Mouse (Mus musculus) limb, embryonic 15.5 days (tissue): ENCODE data around the gene Ahctf1. TPM values are rescaled to one million over a fixed set of nuclear protein-coding genes. Genes with fewer than 3 reads are reported as not detected.

Experiments
- ATAC-seq: fragments of 200-750 bp; cut with Nextera tagmentation; 2 replicates; pipeline ENCODE4 v1.8.0; 2017; ENCODE audit warnings: low read depth, moderate TSS enrichment; ENCODE audit not compliant: insufficient number of reproducible peaks, low FRiP score, low TSS enrichment
- H3K27ac ChIP-seq: fragments of 300-500 bp; sonication (generic); 2 replicates; pipeline ENCODE4 v1.5.1; 2015; ENCODE audit warnings: moderate library complexity, mild to moderate bottlenecking, inconsistent platforms
- H3K27me3 ChIP-seq: fragments of 300-500 bp; sonication (generic); 2 replicates; pipeline ENCODE4 v1.6.1; 2015; ENCODE audit warnings: inconsistent platforms
- H3K36me3 ChIP-seq: fragments of 300-500 bp; sonication (generic); 2 replicates; pipeline ENCODE4 v1.6.1; 2015; ENCODE audit warnings: inconsistent platforms
- H3K4me1 ChIP-seq: fragments of 300-500 bp; sonication (generic); 2 replicates; pipeline ENCODE4 v1.6.1; 2015; ENCODE audit warnings: inconsistent platforms
- H3K4me2 ChIP-seq: fragments of 300-500 bp; sonication (generic); 2 replicates; pipeline ENCODE4 v1.6.1; 2015; ENCODE audit warnings: mild to moderate bottlenecking, inconsistent platforms
- H3K4me3 ChIP-seq: fragments of 300-500 bp; sonication (generic); 2 replicates; pipeline ENCODE4 v1.5.1; 2015; ENCODE audit warnings: mild to moderate bottlenecking, inconsistent platforms
- H3K9ac ChIP-seq: fragments of 300-500 bp; sonication (generic); 2 replicates; pipeline ENCODE4 v1.6.1; 2015; ENCODE audit warnings: inconsistent platforms
- H3K9me3 ChIP-seq: fragments of 300-500 bp; sonication (generic); 2 replicates; pipeline ENCODE4 v1.6.1; 2016; ENCODE audit warnings: inconsistent platforms
- WGBS: fragments of 180-500 bp; shearing (Covaris S2); methylation state at CpG from one replicate; pipeline ENCODE4 v1.1.7; 2015; 5-methylcytosine and 5-hydroxymethylcytosine counted together
- polyA plus RNA-seq: library from polyadenylated mRNA; unstranded; fragments of >200 nt; fragmentation: Nextera tagmentation; extraction: Ambion mirVana; gene quantifications from 2 replicates; pipeline ENCODE4 v1.2.1, GENCODE M21; 2015

The Ahctf1 gene
- polyA plus RNA-seq, 1 experiment from 2014 or later: 20.6 TPM

- 84% methylated on average over 6 of the region's 6 CpGs for WGBS
- Histone ChIP-seq H3K27ac (no peak overlapping the region), H3K9me3 (no peaks in the 10 kb centered on the region), H3K4me3 (no peak overlapping the region), H3K4me1 (peaks cover 5% of the 10 kb centered on the region; the same call in 1 of the 2 replicates), H3K4me2 (no peak overlapping the region), H3K27me3 (no peaks in the 10 kb centered on the region), H3K36me3 (no peaks in the 10 kb centered on the region), H3K9ac (no peak overlapping the region)
- ATAC-seq: no peak
Measured at GRCm38 (mm10) chr1:179705154-179705553, 98.3 kb downstream of the Ahctf1 start.

DNA sequence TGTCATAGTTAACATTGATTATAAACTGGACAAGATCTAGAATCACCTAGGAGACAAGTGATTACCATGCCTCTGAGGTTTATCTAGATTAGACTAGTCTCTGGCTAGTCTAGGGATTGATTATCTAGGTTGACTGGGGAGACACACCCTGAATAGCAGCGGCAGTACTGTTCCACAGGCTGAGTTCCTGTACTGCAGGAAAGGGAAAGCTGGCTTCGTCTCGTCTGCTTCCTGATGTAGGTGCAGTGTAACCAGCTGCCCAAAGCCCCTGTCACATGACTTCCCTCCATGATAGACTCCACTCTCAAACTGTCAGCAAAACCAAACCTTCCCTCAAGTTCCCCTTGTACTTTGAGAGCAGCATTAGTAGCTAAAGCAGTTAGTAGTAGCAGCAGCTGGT, 99.3 kb downstream of the Ahctf1 start:
- WGBS: 71% methylated on average over 3 of the region's 3 CpGs
- no peaks in the 10 kb centered on the region for H3K9me3 ChIP-seq
- H3K9ac ChIP-seq: no peak overlapping the region
- no peaks in the 10 kb centered on the region for H3K27me3 ChIP-seq
- H3K4me2 ChIP-seq: no peak overlapping the region
- no peak overlapping the region for H3K4me3 ChIP-seq
- H3K4me1 ChIP-seq: no peaks in the 10 kb centered on the region
- no peak for ATAC-seq
- no peak overlapping the region for H3K27ac ChIP-seq
- H3K36me3 ChIP-seq: no peaks in the 10 kb centered on the region

Other genes starting within 250 kb of the Ahctf1 start
- 74.2 and 87.9 TPM in 2 replicates for gene Sccpdh, start 135.5 kb downstream of the Ahctf1 start, polyA plus RNA-seq
- 0.04 and 0.16 TPM in 2 replicates for gene Kif28, start 58.4 kb downstream of the Ahctf1 start, polyA plus RNA-seq
- gene Gm10518, start 304 bp downstream of the Ahctf1 start, polyA plus RNA-seq: 0.19 TPM in 1 of 2 replicates, not detected in the other
- 15.7 and 17.6 TPM in 2 replicates for gene Cdc42bpa, start 156.8 kb upstream of the Ahctf1 start, polyA plus RNA-seq